Mouse (Mus musculus): ENCODE measurements around the gene Ccdc12.

DNA sequence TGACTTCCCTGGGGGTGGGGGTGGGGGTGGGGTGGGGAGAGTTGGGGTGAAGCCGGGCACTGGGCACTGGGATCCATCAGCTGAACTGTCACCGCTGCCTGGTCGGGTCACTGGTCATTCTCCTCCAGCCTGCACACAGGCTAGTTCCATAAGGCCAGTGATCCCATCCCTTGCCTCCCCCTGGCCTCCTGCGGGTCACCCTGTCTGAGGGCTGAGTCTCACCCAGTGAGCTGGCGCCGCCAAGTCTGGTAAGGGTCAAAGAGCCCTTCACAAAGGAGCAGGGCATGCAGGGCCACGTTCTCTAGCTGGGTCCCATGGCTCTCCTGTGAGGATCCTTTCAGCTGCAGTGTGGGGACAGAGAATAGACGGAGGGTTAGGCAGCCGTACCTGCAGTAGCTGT, 12.5 kb upstream of the Ccdc12 start:
- no peak for TF ChIP-seq TAL1 (IDR thresholded peaks at IDR 0.05; ENCODE audit: low read length)
- no peak for TF ChIP-seq GATA1 (IDR thresholded peaks at IDR 0.05; ENCODE audit: low read length)

Measured in erythroblast, embryonic 14.5 days (primary cell).